Mouse (Mus musculus) forebrain, embryonic 13.5 days (tissue): ENCODE results near the gene Gca. TPM values are rescaled to one million over a fixed set of nuclear protein-coding genes. Genes with fewer than 3 reads are reported as not detected.

ENCODE experiments used
- ATAC-seq: fragments of 200-750 bp; cut with Nextera tagmentation; 2 replicates; pipeline ENCODE4 v1.8.0; 2017
- H3K27ac ChIP-seq: fragments of 300-500 bp; sonication (generic); 2 replicates; pipeline ENCODE4 v1.5.1; 2015; ENCODE audit warnings: inconsistent platforms, mild to moderate bottlenecking, moderate library complexity
- H3K27me3 ChIP-seq: fragments of 300-500 bp; sonication (generic); 2 replicates; pipeline ENCODE4 v1.6.1; 2015; ENCODE audit warnings: mild to moderate bottlenecking, inconsistent platforms
- H3K36me3 ChIP-seq: fragments of 300-500 bp; sonication (generic); 2 replicates; pipeline ENCODE4 v1.6.1; 2015; ENCODE audit warnings: mild to moderate bottlenecking, inconsistent platforms; ENCODE audit not compliant: poor library complexity, severe bottlenecking
- H3K4me1 ChIP-seq: fragments of 300-500 bp; sonication (generic); 2 replicates; pipeline ENCODE4 v1.6.1; 2015; ENCODE audit warnings: inconsistent platforms
- H3K4me2 ChIP-seq: fragments of 300-500 bp; sonication (generic); 2 replicates; pipeline ENCODE4 v1.6.1; 2015; ENCODE audit warnings: inconsistent platforms, mild to moderate bottlenecking, moderate library complexity
- H3K4me3 ChIP-seq: fragments of 300-500 bp; sonication (generic); 2 replicates; pipeline ENCODE4 v1.5.1; 2015; ENCODE audit warnings: mild to moderate bottlenecking, inconsistent platforms
- H3K9ac ChIP-seq: fragments of 300-500 bp; sonication (generic); 2 replicates; pipeline ENCODE4 v1.6.1; 2015; ENCODE audit warnings: mild to moderate bottlenecking, inconsistent platforms
- H3K9me3 ChIP-seq: fragments of 300-500 bp; sonication (generic); replicated peaks from 2 replicates; pipeline ENCODE4 v1.6.1; 2016; ENCODE audit warnings: inconsistent platforms
- whole genome bisulfite sequencing: fragments of 180-500 bp; shearing (Covaris S2); methylation state at CpG from one replicate; pipeline ENCODE4 v1.1.7; 2015; 5-methylcytosine and 5-hydroxymethylcytosine counted together
- polyA plus RNA-seq: library from polyadenylated mRNA; unstranded; fragments of >200 nt; fragmentation: Nextera tagmentation; extraction: Ambion mirVana; gene quantifications from 2 replicates; pipeline ENCODE4 v1.2.1, GENCODE M21; 2015

Gca gene
- polyA plus RNA-seq, 1 experiment from 2014 or later: 12.4 TPM

- peaks cover 15% of the 10 kb centered on the region for H3K4me1 ChIP-seq
- H3K27me3 ChIP-seq: peaks cover 6% of the 10 kb centered on the region; the same call in 1 of the 2 replicates
- no peaks in the 10 kb centered on the region for H3K9me3 ChIP-seq
- H3K36me3 ChIP-seq: no peaks in the 10 kb centered on the region
- peak within 1 kb of the TSS; percentile 65 for H3K9ac ChIP-seq
- no peak within 1 kb of the TSS for H3K27ac ChIP-seq
- peak within 1 kb of the TSS; percentile 77 for H3K4me2 ChIP-seq
- ATAC-seq: peak; percentile 91
- H3K4me3 ChIP-seq: peak within 1 kb of the TSS; percentile 49
- WGBS: 1% methylated on average over 30 of the region's 30 CpGs
Measured at GRCm38 (mm10) chr2:62646014-62646645, 18.0 kb upstream of the Gca start, which contains the start of gene Ifih1. TSS of gene Ifih1 (minus strand) at chr2:62646255.

GRCm38 (mm10) chr2:62646671-62647289, 17.3 kb upstream of the Gca start:
- peaks cover 15% of the 10 kb centered on the region for H3K4me1 ChIP-seq
- ATAC-seq: peak; percentile 30; the same call in 1 of the 2 replicates
- H3K27me3 ChIP-seq: peaks cover 6% of the 10 kb centered on the region; the same call in 1 of the 2 replicates
- H3K36me3 ChIP-seq: no peaks in the 10 kb centered on the region
- H3K9ac ChIP-seq: no peak overlapping the region
- H3K4me2 ChIP-seq: peak overlapping the region; percentile 77
- H3K9me3 ChIP-seq: no peaks in the 10 kb centered on the region
- whole genome bisulfite sequencing: 5% methylated on average over 6 of the region's 6 CpGs
- no peak overlapping the region for H3K27ac ChIP-seq
- H3K4me3 ChIP-seq: peak overlapping the region; percentile 49

GRCm38 (mm10) chr2:62651890-62652289, 12.2 kb upstream of the Gca start:
- ATAC-seq: no peak
- Histone ChIP-seq H3K9me3 (no peaks in the 10 kb centered on the region), H3K9ac (no peak overlapping the region), H3K4me2 (no peak overlapping the region), H3K27ac (no peak overlapping the region), H3K36me3 (no peaks in the 10 kb centered on the region), H3K27me3 (no peaks in the 10 kb centered on the region), H3K4me1 (peaks cover 6% of the 10 kb centered on the region), H3K4me3 (no peak overlapping the region)
- 84% methylated on average over 4 of the region's 4 CpGs for WGBS

GRCm38 (mm10) chr2:62652466-62652865, 11.6 kb upstream of the Gca start:
- no peak for ATAC-seq
- Histone ChIP-seq H3K36me3 (no peaks in the 10 kb centered on the region), H3K4me1 (peaks cover under 1% of the 10 kb centered on the region), H3K9ac (no peak overlapping the region), H3K27me3 (no peaks in the 10 kb centered on the region), H3K4me2 (no peak overlapping the region), H3K9me3 (no peaks in the 10 kb centered on the region), H3K4me3 (no peak overlapping the region), H3K27ac (no peak overlapping the region)
- WGBS: 89% methylated on average over 4 of the region's 4 CpGs

- Histone ChIP-seq H3K9me3 (no peaks in the 10 kb centered on the region), H3K27me3 (no peaks in the 10 kb centered on the region), H3K4me1 (no peaks in the 10 kb centered on the region), H3K9ac (no peak overlapping the region), H3K36me3 (no peaks in the 10 kb centered on the region), H3K4me2 (no peak overlapping the region), H3K27ac (no peak overlapping the region), H3K4me3 (no peak overlapping the region)
- peak; percentile 81 for ATAC-seq
- 53% methylated on average over 7 of the region's 7 CpGs for WGBS
Measured at GRCm38 (mm10) chr2:62654519-62655338, 9.4 kb upstream of the Gca start.

- H3K4me1 ChIP-seq: no peaks in the 10 kb centered on the region
- no peak overlapping the region for H3K4me3 ChIP-seq
- no peaks in the 10 kb centered on the region for H3K36me3 ChIP-seq
- no peak for ATAC-seq
- H3K27me3 ChIP-seq: no peaks in the 10 kb centered on the region
- 80% methylated on average over 1 of the region's 1 CpGs for WGBS
- no peak overlapping the region for H3K4me2 ChIP-seq
- no peak overlapping the region for H3K27ac ChIP-seq
- H3K9me3 ChIP-seq: no peaks in the 10 kb centered on the region
- no peak overlapping the region for H3K9ac ChIP-seq
Measured at GRCm38 (mm10) chr2:62656072-62656471, 8.0 kb upstream of the Gca start.

- WGBS: 52% methylated on average over 6 of the region's 6 CpGs
- no peaks in the 10 kb centered on the region for H3K27me3 ChIP-seq
Measured at GRCm38 (mm10) chr2:62660565-62660964, 3.5 kb upstream of the Gca start.

GRCm38 (mm10) chr2:62662560-62662959, 1.5 kb upstream of the Gca start:
- Histone ChIP-seq H3K27ac (no peak overlapping the region), H3K9ac (no peak overlapping the region), H3K4me1 (peaks cover 8% of the 10 kb centered on the region; the same call in 1 of the 2 replicates), H3K4me3 (no peak overlapping the region), H3K9me3 (no peaks in the 10 kb centered on the region), H3K36me3 (no peaks in the 10 kb centered on the region), H3K27me3 (no peaks in the 10 kb centered on the region), H3K4me2 (no peak overlapping the region)
- ATAC-seq: no peak
- WGBS: 64% methylated on average over 3 of the region's 3 CpGs

More at GRCm38 (mm10) chr2:62660565-62660964, 3.5 kb upstream of the Gca start:
- ATAC-seq: no peak
- Histone ChIP-seq H3K9ac (no peak overlapping the region), H3K9me3 (no peaks in the 10 kb centered on the region), H3K4me3 (no peak overlapping the region), H3K36me3 (no peaks in the 10 kb centered on the region), H3K4me1 (peaks cover 8% of the 10 kb centered on the region; the same call in 1 of the 2 replicates), H3K27ac (no peak overlapping the region), H3K4me2 (no peak overlapping the region)

GRCm38 (mm10) chr2:62664839-62665238, 754 bp downstream of the Gca start:
- Histone ChIP-seq H3K9ac (no peak overlapping the region), H3K36me3 (no peaks in the 10 kb centered on the region), H3K27ac (no peak overlapping the region), H3K4me2 (peak overlapping the region; percentile 83), H3K4me3 (peak overlapping the region; percentile 61; the same call in 1 of the 2 replicates), H3K9me3 (no peaks in the 10 kb centered on the region), H3K27me3 (no peaks in the 10 kb centered on the region), H3K4me1 (peaks cover 8% of the 10 kb centered on the region; the same call in 1 of the 2 replicates)
- ATAC-seq: no peak
- WGBS: 54% methylated on average over 7 of the region's 7 CpGs

- Histone ChIP-seq H3K4me2 (no peak overlapping the region), H3K27me3 (no peaks in the 10 kb centered on the region), H3K27ac (no peak overlapping the region), H3K4me1 (peaks cover 8% of the 10 kb centered on the region; the same call in 1 of the 2 replicates), H3K9ac (no peak overlapping the region), H3K9me3 (no peaks in the 10 kb centered on the region), H3K36me3 (no peaks in the 10 kb centered on the region), H3K4me3 (no peak overlapping the region)
- ATAC-seq: no peak
- WGBS: 60% methylated on average over 1 of the region's 1 CpGs
Measured at GRCm38 (mm10) chr2:62665536-62665935, 1.5 kb downstream of the Gca start.

- Histone ChIP-seq H3K27ac (no peak overlapping the region), H3K4me1 (no peaks in the 10 kb centered on the region), H3K4me2 (no peak overlapping the region), H3K9ac (no peak overlapping the region), H3K27me3 (no peaks in the 10 kb centered on the region), H3K9me3 (no peaks in the 10 kb centered on the region), H3K36me3 (no peaks in the 10 kb centered on the region), H3K4me3 (no peak overlapping the region)
- no peak for ATAC-seq
- 60% methylated on average over 3 of the region's 3 CpGs for WGBS
Measured at GRCm38 (mm10) chr2:62669848-62670247, 5.8 kb downstream of the Gca start.

- ATAC-seq: no peak
- Histone ChIP-seq H3K4me3 (no peak overlapping the region), H3K9ac (no peak overlapping the region), H3K9me3 (no peaks in the 10 kb centered on the region), H3K36me3 (no peaks in the 10 kb centered on the region), H3K4me1 (no peaks in the 10 kb centered on the region), H3K4me2 (no peak overlapping the region), H3K27ac (no peak overlapping the region), H3K27me3 (no peaks in the 10 kb centered on the region)
- 88% methylated on average over 5 of the region's 5 CpGs for WGBS
Measured at GRCm38 (mm10) chr2:62670301-62670700, 6.2 kb downstream of the Gca start.
